Mouse (Mus musculus) thymus, postnatal 25 days (tissue): ENCODE measurements around the gene Vangl1.

Experiments used
- DNase-seq: peaks from one replicate; pipeline ENCODE4 v3.0.0; 2022

Gene Vangl1

DNA sequence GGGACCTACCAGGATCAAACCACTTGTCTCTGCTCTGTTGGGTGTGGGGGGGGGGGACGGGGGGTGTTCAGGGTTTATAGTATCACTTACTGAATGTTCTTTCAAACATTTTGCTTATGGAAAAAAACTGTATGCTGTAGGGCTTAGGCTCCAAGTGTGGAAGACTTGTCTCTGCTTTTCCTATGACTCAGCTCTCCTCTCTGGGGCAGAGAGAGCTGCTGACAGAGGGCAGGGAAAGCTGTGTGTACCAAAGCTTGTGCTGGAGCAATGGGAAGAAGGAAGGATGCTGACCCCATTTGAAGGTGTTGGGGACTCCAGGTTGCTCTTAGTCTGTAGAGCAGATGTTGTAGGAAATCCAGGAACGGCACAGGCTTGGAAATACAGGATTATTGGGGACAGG, 63.0 kb downstream of the Vangl1 start:
- no peak for DNase-seq

- no peak for DNase-seq
Observed at GRCm38 (mm10) chr3:102140606-102141005, 63.9 kb downstream of the Vangl1 start.

DNA sequence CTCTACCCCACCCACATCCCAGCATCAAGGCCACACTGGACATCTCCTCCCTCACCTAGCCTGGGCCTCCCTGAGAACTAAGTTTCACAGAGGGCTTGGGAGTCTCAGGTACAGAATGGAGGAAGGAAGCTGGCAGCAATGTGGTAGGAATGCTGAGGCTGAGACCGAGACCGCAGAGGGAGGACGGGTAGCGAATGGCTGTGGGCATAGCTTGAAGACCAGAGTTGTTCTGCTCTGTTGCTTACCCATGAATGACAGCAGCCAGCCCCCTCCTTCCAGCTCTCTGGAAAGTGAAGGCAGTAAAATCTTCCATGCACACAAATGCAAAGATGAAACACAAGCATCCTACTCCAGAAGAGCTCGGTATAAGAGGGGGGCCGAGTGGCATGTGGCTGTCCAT, 65.6 kb downstream of the Vangl1 start:
- no peak for DNase-seq

GRCm38 (mm10) chr3:102137158-102137557, 67.3 kb downstream of the Vangl1 start:
- DNase-seq: no peak

DNA sequence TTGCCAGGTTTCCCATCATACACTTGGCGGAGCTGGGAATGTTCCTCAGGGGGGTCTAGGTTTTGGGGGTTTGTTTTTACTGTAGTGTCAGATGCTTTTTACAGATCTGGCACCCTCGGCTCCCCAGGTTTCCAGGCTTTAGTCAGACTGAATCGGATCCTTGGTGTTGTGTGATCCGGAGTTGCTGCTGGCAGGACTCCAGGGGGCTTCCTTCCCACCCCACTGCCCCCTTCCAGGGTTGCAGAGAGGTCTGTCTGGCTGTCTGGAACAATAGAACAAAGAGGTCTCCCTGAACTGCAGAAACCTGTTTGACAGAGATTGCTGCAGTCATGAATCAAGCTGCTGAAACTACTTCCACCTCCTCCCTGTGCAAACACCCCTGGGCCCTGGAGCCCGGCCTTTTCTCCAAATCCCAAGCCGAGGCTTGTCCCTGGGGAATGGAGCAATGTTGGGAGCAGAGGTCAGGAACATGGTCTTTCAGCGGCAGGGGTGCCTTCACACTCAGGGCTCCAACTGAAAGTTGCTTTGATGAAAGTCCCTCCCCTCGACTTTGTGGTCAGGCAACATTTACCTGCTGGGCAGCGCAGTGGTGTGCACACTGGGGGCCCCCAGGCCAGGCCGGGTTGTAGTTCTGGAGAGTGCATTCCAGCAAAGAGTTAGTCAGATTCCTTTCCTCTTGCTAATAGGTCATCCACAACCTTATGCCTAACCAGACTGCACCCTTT, 68.9 kb downstream of the Vangl1 start:
- DNase-seq: no peak

GRCm38 (mm10) chr3:102131627-102132324, 72.7 kb downstream of the Vangl1 start:
- DNase-seq: no peak

DNA sequence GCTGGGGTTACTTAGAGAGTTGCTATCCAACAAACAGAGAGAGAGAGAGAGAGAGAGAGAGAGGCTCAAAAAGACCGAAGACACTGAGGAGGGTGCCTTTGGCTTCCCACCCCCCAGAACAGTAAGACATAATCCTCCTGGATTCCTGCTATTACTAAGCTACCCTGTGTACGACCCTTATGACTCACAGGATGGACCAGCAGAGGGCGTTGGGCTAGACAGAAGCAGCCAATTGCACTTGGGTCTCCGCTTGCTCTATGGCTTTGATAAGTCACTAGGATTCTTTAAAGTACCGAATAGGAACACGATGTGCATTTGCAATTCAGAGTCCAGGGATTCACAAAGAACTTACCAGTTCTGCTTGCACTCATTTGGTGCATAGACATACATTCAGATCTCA, 74.0 kb downstream of the Vangl1 start:
- no peak for DNase-seq

DNA sequence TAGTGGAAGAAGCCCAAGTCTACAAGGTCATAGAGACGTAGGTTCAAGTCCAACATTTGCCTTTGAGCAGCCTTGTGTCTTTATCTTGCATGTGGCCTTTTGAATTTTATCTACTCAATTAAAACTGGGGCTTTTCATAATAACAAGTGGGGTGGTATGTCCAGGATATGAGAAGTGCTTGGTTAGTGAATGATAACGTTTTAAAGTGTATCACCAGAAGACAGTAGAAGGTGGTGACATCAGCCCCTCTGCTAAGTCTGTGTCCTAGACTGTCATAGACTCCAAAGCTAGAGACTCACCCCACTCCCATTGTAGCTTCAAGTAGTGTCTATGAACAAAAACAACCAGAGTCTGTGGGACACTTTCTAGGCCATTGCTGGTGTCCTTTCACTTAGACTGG, 76.3 kb downstream of the Vangl1 start:
- DNase-seq: no peak

GRCm38 (mm10) chr3:102127114-102127513, 77.4 kb downstream of the Vangl1 start:
- no peak for DNase-seq

DNA sequence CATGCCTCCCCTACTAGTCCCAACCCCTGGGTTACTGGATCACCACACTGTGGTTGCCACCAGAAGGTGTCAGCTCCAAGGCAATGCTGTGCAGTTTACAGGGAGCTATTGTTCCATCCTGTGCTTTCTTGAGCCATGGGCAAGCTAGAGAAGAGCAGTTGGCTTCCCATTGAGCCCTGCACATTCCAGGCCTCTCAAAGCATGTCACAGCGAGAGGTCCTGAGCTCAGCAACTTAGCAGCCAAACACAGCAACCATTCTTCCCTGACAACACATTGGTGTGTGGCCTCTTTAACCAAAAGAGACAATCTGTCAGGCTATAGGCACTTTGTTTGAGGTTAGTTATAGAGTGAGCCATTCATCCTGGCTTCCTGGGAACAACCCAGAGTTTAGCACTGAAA, 78.9 kb downstream of the Vangl1 start:
- DNase-seq: no peak

DNA sequence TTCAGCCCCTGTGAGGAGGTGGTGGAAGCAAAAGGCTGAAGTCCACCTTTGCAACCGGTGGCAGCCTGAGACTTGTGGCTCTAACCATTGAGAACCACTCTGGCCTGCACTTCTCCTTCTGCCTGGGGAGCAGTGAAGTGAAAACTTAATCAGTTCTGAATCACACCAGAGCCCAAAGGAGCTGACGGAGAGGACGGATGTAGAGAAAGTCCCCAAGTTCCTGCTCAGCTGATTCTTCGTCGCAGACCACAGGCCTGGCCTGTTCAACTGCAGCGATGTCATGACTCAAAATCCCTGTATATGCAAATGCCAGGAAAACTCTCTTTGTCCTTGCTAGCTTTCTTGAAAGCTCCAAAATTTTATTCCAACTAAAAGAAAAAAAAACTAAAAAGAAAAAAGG, 80.8 kb downstream of the Vangl1 start:
- no peak for DNase-seq

DNA sequence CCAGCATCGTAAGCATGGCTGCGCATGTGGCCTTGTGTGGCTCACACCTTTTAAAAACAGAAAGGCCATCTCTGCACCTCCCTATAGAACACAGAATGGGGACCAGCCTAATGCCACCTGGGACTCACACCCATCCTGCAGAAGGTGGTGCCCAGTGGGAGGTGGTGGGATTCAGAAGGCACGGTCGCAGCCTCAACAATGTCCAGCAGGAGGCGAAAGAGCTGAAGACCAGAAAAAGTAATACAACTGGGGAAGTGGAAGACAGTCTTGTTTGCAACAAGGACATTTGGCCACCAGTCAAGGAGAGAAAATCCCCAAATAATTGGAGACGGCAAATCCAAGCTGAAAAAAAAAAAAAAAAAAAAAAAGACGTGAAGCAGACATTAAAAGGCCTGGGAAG, 82.4 kb downstream of the Vangl1 start:
- DNase-seq: no peak

GRCm38 (mm10) chr3:102120947-102121346, 83.5 kb downstream of the Vangl1 start:
- DNase-seq: no peak

GRCm38 (mm10) chr3:102111979-102112599, 92.4 kb downstream of the Vangl1 start:
- DNase-seq: no peak

- DNase-seq: no peak
Observed at GRCm38 (mm10) chr3:102108201-102108600, 96.3 kb downstream of the Vangl1 start.

DNA sequence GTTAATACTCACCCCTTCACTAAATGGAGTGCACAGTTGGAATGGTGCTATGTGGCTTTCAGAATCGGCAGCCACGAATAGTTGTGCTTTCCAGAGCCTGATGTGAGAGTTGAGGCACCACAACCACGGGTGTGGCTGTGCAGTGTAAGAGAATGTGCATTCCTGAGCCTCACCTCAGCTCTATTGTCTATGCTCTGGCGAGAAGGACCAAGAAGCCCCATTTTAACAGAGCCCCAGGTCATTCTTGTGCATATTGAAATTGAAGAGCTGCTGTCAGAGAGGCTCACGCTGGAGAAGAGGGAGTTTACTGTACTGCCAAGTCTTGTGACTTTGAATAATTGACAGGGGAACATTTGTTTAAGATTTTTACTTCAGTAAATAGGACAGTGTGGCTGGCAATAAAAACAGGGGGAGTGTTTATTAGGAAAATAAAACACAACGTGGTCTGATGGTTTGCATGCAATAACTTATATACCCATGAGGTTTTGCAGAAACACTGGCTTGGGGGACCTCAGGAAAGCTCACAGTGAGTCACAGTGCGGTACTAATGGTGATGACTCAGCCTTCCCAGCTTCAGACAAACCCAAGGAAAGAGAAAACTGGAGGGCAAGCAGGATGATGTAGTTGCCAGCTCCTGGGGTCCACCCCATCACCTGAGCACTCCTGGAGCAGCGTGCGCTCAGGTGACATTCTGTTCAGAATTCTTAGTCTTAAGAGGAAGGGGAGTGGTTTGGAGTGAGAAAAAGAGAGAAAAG, 100.5 kb downstream of the Vangl1 start:
- no peak for DNase-seq
